Comparison of ENCODE assay signal across 10 mouse cellular contexts in the genomic region with DNA sequence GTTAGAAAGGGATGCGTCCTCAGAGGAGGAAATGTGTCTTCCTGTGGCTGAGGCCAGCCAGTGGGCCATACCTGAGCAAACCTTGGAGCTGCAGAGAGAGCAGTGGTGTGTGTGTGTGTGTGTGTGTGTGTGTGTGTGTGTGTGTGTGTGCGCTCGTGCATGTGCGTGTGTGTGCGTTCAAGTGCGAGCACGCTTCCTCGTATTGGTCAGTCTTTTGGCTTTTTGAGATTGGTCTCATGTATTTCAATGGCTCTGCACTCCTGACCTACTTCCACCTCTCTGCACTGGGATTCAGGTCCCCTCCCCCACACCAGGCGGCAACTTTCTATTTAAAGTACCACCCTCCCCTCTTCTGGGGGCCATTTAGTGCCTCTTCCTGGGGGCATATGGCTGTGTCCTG. TPM values are rescaled to one million over a fixed set of nuclear protein-coding genes. Genes with fewer than 3 reads are reported as not detected.
A peak's percentile ranks its signal among the peaks of the same experiment; 100 is the strongest.
DNase-seq lines count a peak whose midpoint lies in the region; ATAC-seq lines count a peak whose summit lies in the region.
"Had no signal": no experiment of that assay in that cellular context is flagged by ENCODE, and none has a peak within 500 bp of the region (broad histone marks: within the 10 kb centered on the region; RNA-seq: fewer than 3 reads in every experiment).

No protein-coding gene starts in this region.

- 34% methylated on average over 9 of the region's 9 CpGs for WGBS in liver, embryonic 12.5 days (ENCODE audit: insufficient replicate concordance)

- H3K9ac ChIP-seq in liver, embryonic 12.5 days, result no peak overlapping the region

- no peaks in the 10 kb centered on the region for H3K9me3 ChIP-seq in liver, embryonic 12.5 days (replicated peaks)

- H3K4me1 ChIP-seq in liver, embryonic 12.5 days, result peaks cover 60% of the 10 kb centered on the region

- H3K27ac ChIP-seq in liver, embryonic 12.5 days, result peak overlapping the region; percentile 40; the same call in 1 of the 2 replicates

- intact Hi-C loops in heart, postnatal 36 days (cut with DNase I), result no loop called here

- peak; percentile 36 for ATAC-seq in liver, embryonic 12.5 days

- peak overlapping the region; percentile 41 for H3K4me2 ChIP-seq in liver, embryonic 12.5 days

- DNase-seq in heart, adult 11 months, result peak; percentile 91
- no peak for DNase-seq in heart, postnatal 36 days
- peak; percentile 51 for DNase-seq in A20 (ENCODE audit: low read depth, low spot score)
- DNase-seq in cerebellum, adult 9-11 months, result peak; percentile 94
- DNase-seq in adrenal gland, postnatal 25 days, result no peak
- DNase-seq in embryo, embryonic 10 days (ENCODE audit: low spot score), result no peak
- DNase-seq in right cerebral cortex, postnatal 4 days, result no peak
- DNase-seq: lung, postnatal 10 days had no signal

- H3K27me3 ChIP-seq in liver, embryonic 12.5 days (replicated peaks), result no peaks in the 10 kb centered on the region

- peaks cover 8% of the 10 kb centered on the region for H3K36me3 ChIP-seq in liver, embryonic 12.5 days

- no peak overlapping the region for H3K4me3 ChIP-seq in liver, embryonic 12.5 days

RNA-seq across cellular contexts. Expression of a gene that starts 12.1 kb away (rescaled TPM):
- 10 to 100 TPM; 83.7 to 93.5 TPM for total RNA-seq in heart, postnatal 36 days (2021)
- polyA plus RNA-seq in liver, embryonic 12.5 days (2016; fragmentation: Nextera tagmentation; extraction: Ambion mirVana), result 4.9 and 5.1 TPM in 2 replicates
- total RNA-seq in adrenal gland, postnatal 25 days (2021), result 63.7 and 97.1 TPM in 2 replicates

RNA-seq across cellular contexts. Expression of a gene that starts 39.5 kb away (rescaled TPM):
- total RNA-seq in heart, postnatal 36 days (2021), result not detected
- 0.14 and 0.21 TPM in 2 replicates for polyA plus RNA-seq in liver, embryonic 12.5 days (2016; fragmentation: Nextera tagmentation; extraction: Ambion mirVana)
- not detected in 2 replicates for total RNA-seq in adrenal gland, postnatal 25 days (2021)
- total RNA-seq: adrenal gland, postnatal 4 days had no signal

Comparison
In these comparisons a context has a peak if more than half of its experiments do, and no peak if none do; other contexts are left out.
1. DNase-seq: peak in heart, adult 11 months (single experiment), A20 (single experiment) and cerebellum, adult 9-11 months (single experiment); none in heart, postnatal 36 days (0 of 2), adrenal gland, postnatal 25 days (single experiment), embryo, embryonic 10 days (single experiment) and right cerebral cortex, postnatal 4 days (single experiment).